Mouse (Mus musculus) MEL (cell line): Measurements from ENCODE around the gene Ppp2r5d. TPM values are rescaled to one million over a fixed set of nuclear protein-coding genes. Genes with fewer than 3 reads are reported as not detected.

Source experiments
- DNase-seq: peaks from one replicate; pipeline ENCODE4 v3.0.0; 2011; ENCODE audit warnings: low read depth, low spot score
- H3K27ac ChIP-seq: 2 replicates; pipeline ENCODE4 v1.5.1; 2012; ENCODE audit warnings: low read depth, mild to moderate bottlenecking, control low read depth, low read length, moderate library complexity; ENCODE audit not compliant: control insufficient read depth
- H3K27me3 ChIP-seq, 2 experiments: fragments of 150-350 bp in 1 of 2; sonication (generic) in 1 of 2; 2 replicates each; pipeline ENCODE4 v1.6.1; 2012; ENCODE audit warnings: low read length in 2 of 2, mild to moderate bottlenecking in 2 of 2, improper control_type of control experiment in 1 of 2, moderate library complexity in 1 of 2; ENCODE audit not compliant: insufficient read depth in 2 of 2, control insufficient read depth in 1 of 2
- H3K36me3 ChIP-seq, 2 experiments: 2 replicates each; pipeline ENCODE4 v1.6.1; 2012 to 2014; ENCODE audit warnings: low read length in 2 of 2, improper control_type of control experiment in 1 of 2, inconsistent platforms in 1 of 2, mild to moderate bottlenecking in 1 of 2; ENCODE audit not compliant: insufficient read depth in 2 of 2, control insufficient read depth in 1 of 2
- H3K4me1 ChIP-seq, 2 experiments: fragments of 150-350 bp in 1 of 2; sonication (generic) in 1 of 2; 2 replicates each; pipeline ENCODE4 v1.6.1; 2012; ENCODE audit warnings: low read length in 2 of 2, improper control_type of control experiment in 1 of 2, mild to moderate bottlenecking in 1 of 2; ENCODE audit not compliant: insufficient read depth in 2 of 2, control insufficient read depth in 1 of 2
- H3K4me3 ChIP-seq, 2 experiments: fragments of 150-350 bp in 1 of 2; sonication (generic) in 1 of 2; 2 replicates each; pipeline ENCODE4 v1.5.1; 2012; ENCODE audit warnings: low read depth in 2 of 2, low read length in 2 of 2, mild to moderate bottlenecking in 2 of 2, moderate library complexity in 2 of 2, control low read depth in 1 of 2, improper control_type of control experiment in 1 of 2; ENCODE audit not compliant: control insufficient read depth in 1 of 2, insufficient read depth in 1 of 2
- H3K79me2 ChIP-seq: 2 replicates; pipeline ENCODE4 v1.6.1; 2012; ENCODE audit warnings: mild to moderate bottlenecking, low read length, moderate library complexity; ENCODE audit not compliant: control insufficient read depth, poor library complexity, insufficient read depth
- H3K9ac ChIP-seq: 2 replicates; pipeline ENCODE4 v1.6.1; 2012; ENCODE audit warnings: low read depth, mild to moderate bottlenecking, control low read depth, low read length, moderate library complexity; ENCODE audit not compliant: control insufficient read depth, poor library complexity, severe bottlenecking
- H3K9me3 ChIP-seq: fragments of 150-350 bp; sonication (generic); replicated peaks from 2 replicates; pipeline ENCODE4 v1.6.1; 2012; ENCODE audit warnings: mild to moderate bottlenecking, low read length, improper control_type of control experiment, moderate library complexity; ENCODE audit not compliant: insufficient read depth
- CHD2 ChIP-seq: IDR thresholded peaks from 2 replicates; pipeline ENCODE4 v1.6.1; 2011; ENCODE audit warnings: low read length, improper control_type of control experiment
- CTCF ChIP-seq, 3 experiments: IDR thresholded peaks in 2 of 3; conservative IDR thresholded peaks in 1 of 3; 2 replicates each; pipeline ENCODE4 v1.5.1; 2011 to 2012; ENCODE audit warnings: low read length in 3 of 3, low read depth in 2 of 3, mild to moderate bottlenecking in 2 of 3, improper control_type of control experiment in 1 of 3, inconsistent platforms in 1 of 3, mixed read lengths in 1 of 3, moderate library complexity in 1 of 3; ENCODE audit not compliant: control insufficient read depth in 1 of 3, insufficient read depth in 1 of 3, poor library complexity in 1 of 3, severe bottlenecking in 1 of 3
- ELF1 ChIP-seq: IDR thresholded peaks from 2 replicates; pipeline ENCODE4 v1.6.1; 2014; ENCODE audit warnings: low read depth, mild to moderate bottlenecking, inconsistent platforms, low read length, improper control_type of control experiment, moderate library complexity
- ETS1 ChIP-seq: IDR thresholded peaks from 2 replicates; pipeline ENCODE4 v1.6.1; 2012; ENCODE audit warnings: low read depth, mild to moderate bottlenecking, inconsistent platforms, low read length, improper control_type of control experiment, moderate library complexity
- GABPA ChIP-seq: IDR thresholded peaks from 2 replicates; pipeline ENCODE4 v1.6.1; 2012; ENCODE audit warnings: low read depth, mild to moderate bottlenecking, inconsistent platforms, low read length, improper control_type of control experiment, moderate library complexity
- KAT2A ChIP-seq: conservative IDR thresholded peaks from 2 replicates; pipeline ENCODE4 v1.6.1; 2012; ENCODE audit warnings: low read depth, low read length, improper control_type of control experiment, inconsistent platforms
- MAFK ChIP-seq: IDR thresholded peaks from 2 replicates; pipeline ENCODE4 v1.6.1; 2011; ENCODE audit warnings: low read depth, mild to moderate bottlenecking, low read length, improper control_type of control experiment, borderline replicate concordance
- MYB ChIP-seq: IDR thresholded peaks from 2 replicates; pipeline ENCODE4 v1.6.1; 2011; ENCODE audit warnings: mild to moderate bottlenecking, low read depth, low read length, improper control_type of control experiment
- NELFE ChIP-seq: IDR thresholded peaks from 2 replicates; pipeline ENCODE4 v1.6.1; 2011; ENCODE audit warnings: low read depth, low read length, improper control_type of control experiment
- RAD21 ChIP-seq: IDR thresholded peaks from 2 replicates; pipeline ENCODE4 v1.6.1; 2011; ENCODE audit warnings: mild to moderate bottlenecking, low read depth, low read length, improper control_type of control experiment
- SMC3 ChIP-seq: IDR thresholded peaks from 2 replicates; pipeline ENCODE4 v1.6.1; 2011; ENCODE audit warnings: low read depth, low read length, improper control_type of control experiment
- TBP ChIP-seq: IDR thresholded peaks from 2 replicates; pipeline ENCODE4 v1.8.0; 2011; ENCODE audit warnings: low read depth, low read length, improper control_type of control experiment
- TCF12 ChIP-seq: IDR thresholded peaks from 2 replicates; pipeline ENCODE4 v1.6.1; 2014; ENCODE audit warnings: low read depth, mild to moderate bottlenecking, inconsistent platforms, low read length, improper control_type of control experiment, moderate library complexity
- UBTF ChIP-seq: IDR thresholded peaks from 2 replicates; pipeline ENCODE4 v1.6.1; 2012; ENCODE audit warnings: low read depth, mild to moderate bottlenecking, inconsistent platforms, low read length, improper control_type of control experiment, moderate library complexity, borderline replicate concordance; ENCODE audit not compliant: insufficient read depth
- USF1 ChIP-seq: IDR thresholded peaks from 2 replicates; pipeline ENCODE4 v1.6.1; 2014; ENCODE audit warnings: low read depth, mild to moderate bottlenecking, inconsistent platforms, low read length, improper control_type of control experiment, moderate library complexity
- ZKSCAN1 ChIP-seq: IDR thresholded peaks from 2 replicates; pipeline ENCODE4 v1.6.1; 2012; ENCODE audit warnings: low read depth, mild to moderate bottlenecking, inconsistent platforms, low read length, improper control_type of control experiment, moderate library complexity
- ZMIZ1 ChIP-seq: IDR thresholded peaks from 2 replicates; pipeline ENCODE4 v1.6.1; 2012; ENCODE audit warnings: low read depth, mild to moderate bottlenecking, inconsistent platforms, low read length, improper control_type of control experiment, moderate library complexity
- polyA plus RNA-seq, 2 experiments: library from polyadenylated mRNA; stranded (reverse) in 1 of 2; unstranded in 1 of 2; fragments of >175 nt in 1 of 2; fragments of >200 nt in 1 of 2; gene quantifications; 2 replicates each; pipeline versions ENCODE4 v1.2.1 to v1.2.4; 2012; ENCODE audit warnings: low replicate concordance in 2 of 2, low read depth in 1 of 2; ENCODE audit not compliant: insufficient read length in 2 of 2, insufficient read depth in 1 of 2, missing spikeins in 1 of 2
- total RNA-seq: library from RNA; depleted of rRNA; stranded (reverse); fragments of 300-350 nt; gene quantifications from 2 replicates; pipeline ENCODE4 v1.2.3, GENCODE M21; 2012

Ppp2r5d gene
- total and polyA plus RNA-seq, 3 experiments = 47.6 to 82.9 (median 80.4) TPM

GRCm38 (mm10) chr17:46727271-46727670 is 22.4 kb upstream of the Ppp2r5d start:
- H3K36me3 ChIP-seq = no peaks in the 10 kb centered on the region
- no peak for DNase-seq
- no peaks in the 10 kb centered on the region for H3K4me1 ChIP-seq
- no peaks in the 10 kb centered on the region for H3K27me3 ChIP-seq
- no peak overlapping the region for H3K9ac ChIP-seq
- no peak overlapping the region for H3K4me3 ChIP-seq
- no peaks in the 10 kb centered on the region for H3K9me3 ChIP-seq
- no peaks in the 10 kb centered on the region for H3K79me2 ChIP-seq
- H3K27ac ChIP-seq = no peak overlapping the region
- TF ChIP-seq NELFE (no peak), MYB (no peak), GABPA (no peak), TBP (0 out of 2 replicates have a peak, but pooled peaks have one; percentile 62)

DNA sequence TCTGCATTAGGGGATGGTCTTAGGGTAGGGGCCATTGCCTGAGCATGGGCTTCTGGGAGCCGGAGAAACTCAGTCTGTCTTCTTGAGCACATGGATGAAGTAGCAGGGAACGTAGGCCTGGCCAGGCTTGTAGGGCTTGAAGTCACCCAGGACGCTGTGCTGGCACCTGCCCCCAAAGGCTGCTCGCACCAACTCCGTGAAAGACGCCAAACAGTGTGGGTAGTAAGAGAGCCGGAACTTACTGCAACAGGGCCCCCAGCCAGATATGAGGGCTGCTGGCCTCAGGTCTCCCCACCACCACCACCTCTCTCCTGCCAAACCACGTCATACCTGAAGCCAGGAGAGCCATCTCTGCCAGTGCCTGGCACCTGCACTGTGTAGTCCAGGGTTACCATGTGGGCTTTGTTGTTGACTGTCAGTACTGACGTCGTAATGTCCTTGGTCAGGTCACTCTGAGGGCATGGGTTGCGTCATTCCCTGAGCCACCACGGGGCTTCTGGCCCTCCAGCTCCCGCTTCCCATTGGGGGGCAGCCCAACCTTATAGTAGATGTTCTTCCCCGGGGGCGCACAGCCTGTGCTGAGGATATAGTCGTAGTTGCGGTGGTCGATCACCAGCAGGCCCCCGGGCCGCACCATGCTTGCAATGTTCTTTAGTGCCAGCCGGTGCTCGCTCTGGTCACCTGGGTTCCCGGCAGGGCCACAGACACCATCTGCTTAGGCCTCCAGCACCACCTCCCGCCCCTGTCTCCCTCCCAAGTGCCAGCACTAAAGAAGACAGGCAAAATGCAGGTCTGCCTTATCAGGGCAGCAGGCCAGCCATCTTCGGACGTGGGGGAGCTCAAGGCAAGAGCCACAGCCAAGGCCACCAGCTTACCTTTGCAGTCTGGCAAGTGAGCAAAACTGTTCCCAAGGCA is 21.1 kb upstream of the Ppp2r5d start:
- Histone ChIP-seq H3K4me1 (no peaks in the 10 kb centered on the region), H3K9me3 (no peaks in the 10 kb centered on the region), H3K27ac (no peak overlapping the region), H3K4me3 (no peak overlapping the region), H3K9ac (no peak overlapping the region), H3K27me3 (no peaks in the 10 kb centered on the region), H3K36me3 (no peaks in the 10 kb centered on the region)
- DNase-seq = no peak
- TF ChIP-seq KAT2A (no peak), CTCF (IDR thresholded peaks at IDR 0.05 in 2 of 3, conservative IDR thresholded peaks at IDR 0.05 in 1 of 3; ENCODE audit: control insufficient read depth in 1 of 3, insufficient read depth in 1 of 3, low read depth in 2 of 3, low read length in 3 of 3, poor library complexity in 1 of 3, severe bottlenecking in 1 of 3) (no peak), USF1 (no peak), UBTF (no peak), TCF12 (no peak), RAD21 (no peak), CHD2 (no peak), ELF1 (no peak), ZMIZ1 (no peak), SMC3 (no peak), MAFK (no peak), MYB (no peak), ZKSCAN1 (no peak), ETS1 (no peak)
- TF ChIP-seq, all 39 proteins: peak for 0
- H3K79me2 ChIP-seq = no peaks in the 10 kb centered on the region
